Mouse (Mus musculus): ENCODE results near the gene Pcsk4. TPM values are rescaled to one million over a fixed set of nuclear protein-coding genes. Genes with fewer than 3 reads are reported as not detected.
A peak's percentile ranks its signal among the peaks of the same experiment; 100 is the strongest.

The Pcsk4 gene
- polyA plus RNA-seq, 1 experiment from 2014 or later, result 4.5 TPM

GRCm38 (mm10) chr10:80316359-80316781 lies 12.9 kb downstream of the Pcsk4 start:
- Histone ChIP-seq H3K4me2 (replicated peaks; ENCODE audit: low read depth, low read length) (no peak overlapping the region), H3K36me3 (ENCODE audit: control insufficient read depth, insufficient read depth, low read length) (no peaks in the 10 kb centered on the region), H3K9me3 (ENCODE audit: control insufficient read depth, low read depth, low read length) (no peaks in the 10 kb centered on the region), H3K9ac (replicated peaks; ENCODE audit: low read depth, low read length) (no peak overlapping the region), H3K4me1 (ENCODE audit: control insufficient read depth, insufficient read depth, low read length) (peaks cover 19% of the 10 kb centered on the region), H3K27me3 (ENCODE audit: control insufficient read depth, insufficient read depth, low read length) (peaks cover 49% of the 10 kb centered on the region), H3K4me3 (ENCODE audit: low read depth, low read length) (no peak overlapping the region), H3K27ac (ENCODE audit: low read length) (no peak overlapping the region)
- ATAC-seq (ENCODE audit: insufficient number of reproducible peaks, insufficient read depth, low FRiP score, low read depth), result no peak
- WGBS, result 36% methylated on average over 11 of the region's 11 CpGs

GRCm38 (mm10) chr10:80315315-80315714 lies 14.0 kb downstream of the Pcsk4 start:
- no peaks in the 10 kb centered on the region for H3K9me3 ChIP-seq (ENCODE audit: control insufficient read depth, low read depth, low read length)
- WGBS, result 45% methylated on average over 27 of the region's 27 CpGs
- no peaks in the 10 kb centered on the region for H3K36me3 ChIP-seq (ENCODE audit: control insufficient read depth, insufficient read depth, low read length)
- no peak overlapping the region for H3K9ac ChIP-seq (replicated peaks; ENCODE audit: low read depth, low read length)
- H3K27me3 ChIP-seq (ENCODE audit: control insufficient read depth, insufficient read depth, low read length), result peaks cover 57% of the 10 kb centered on the region
- H3K4me2 ChIP-seq (replicated peaks; ENCODE audit: low read depth, low read length), result no peak overlapping the region; the same call in 1 of the 2 replicates
- no peak for ATAC-seq (ENCODE audit: insufficient number of reproducible peaks, insufficient read depth, low FRiP score, low read depth)
- H3K27ac ChIP-seq (ENCODE audit: low read length), result no peak overlapping the region
- peaks cover 19% of the 10 kb centered on the region for H3K4me1 ChIP-seq (ENCODE audit: control insufficient read depth, insufficient read depth, low read length)
- H3K4me3 ChIP-seq (ENCODE audit: low read depth, low read length), result no peak overlapping the region

GRCm38 (mm10) chr10:80314494-80315001 lies 14.8 kb downstream of the Pcsk4 start:
- Histone ChIP-seq H3K9me3 (ENCODE audit: control insufficient read depth, low read depth, low read length) (no peaks in the 10 kb centered on the region), H3K27ac (ENCODE audit: low read length) (no peak overlapping the region), H3K36me3 (ENCODE audit: control insufficient read depth, insufficient read depth, low read length) (no peaks in the 10 kb centered on the region), H3K4me2 (replicated peaks; ENCODE audit: low read depth, low read length) (no peak overlapping the region), H3K9ac (replicated peaks; ENCODE audit: low read depth, low read length) (no peak overlapping the region), H3K4me3 (ENCODE audit: low read depth, low read length) (no peak overlapping the region), H3K4me1 (ENCODE audit: control insufficient read depth, insufficient read depth, low read length) (peaks cover 17% of the 10 kb centered on the region), H3K27me3 (ENCODE audit: control insufficient read depth, insufficient read depth, low read length) (peaks cover 57% of the 10 kb centered on the region)
- 52% methylated on average over 16 of the region's 16 CpGs for WGBS
- no peak for ATAC-seq (ENCODE audit: insufficient number of reproducible peaks, insufficient read depth, low FRiP score, low read depth)

- WGBS, result 41% methylated on average over 20 of the region's 20 CpGs
- H3K27ac ChIP-seq (ENCODE audit: low read length), result no peak overlapping the region
These were observed 15.6 kb downstream of the Pcsk4 start for GRCm38 (mm10) chr10:80313627-80314201.

GRCm38 (mm10) chr10:80312586-80313504 lies 16.5 kb downstream of the Pcsk4 start:
- Histone ChIP-seq H3K9ac (replicated peaks; ENCODE audit: low read depth, low read length) (no peak overlapping the region), H3K27ac (ENCODE audit: low read length) (no peak overlapping the region), H3K4me2 (replicated peaks; ENCODE audit: low read depth, low read length) (no peak overlapping the region), H3K4me1 (ENCODE audit: control insufficient read depth, insufficient read depth, low read length) (peaks cover 12% of the 10 kb centered on the region), H3K27me3 (ENCODE audit: control insufficient read depth, insufficient read depth, low read length) (peaks cover 57% of the 10 kb centered on the region), H3K4me3 (ENCODE audit: low read depth, low read length) (no peak overlapping the region), H3K9me3 (ENCODE audit: control insufficient read depth, low read depth, low read length) (no peaks in the 10 kb centered on the region), H3K36me3 (ENCODE audit: control insufficient read depth, insufficient read depth, low read length) (no peaks in the 10 kb centered on the region)
- no peak for ATAC-seq (ENCODE audit: insufficient number of reproducible peaks, insufficient read depth, low FRiP score, low read depth)
- WGBS, result 62% methylated on average over 54 of the region's 54 CpGs

More at GRCm38 (mm10) chr10:80313627-80314201, 15.6 kb downstream of the Pcsk4 start:
- H3K27me3 ChIP-seq (ENCODE audit: control insufficient read depth, insufficient read depth, low read length), result peaks cover 57% of the 10 kb centered on the region
- peaks cover 12% of the 10 kb centered on the region for H3K4me1 ChIP-seq (ENCODE audit: control insufficient read depth, insufficient read depth, low read length)
- no peak overlapping the region for H3K4me3 ChIP-seq (ENCODE audit: low read depth, low read length)
- H3K9ac ChIP-seq (replicated peaks; ENCODE audit: low read depth, low read length), result 0 out of 2 replicates have a peak overlapping the region, but pooled peaks have one; percentile 4
- H3K36me3 ChIP-seq (ENCODE audit: control insufficient read depth, insufficient read depth, low read length), result no peaks in the 10 kb centered on the region
- ATAC-seq (ENCODE audit: insufficient number of reproducible peaks, insufficient read depth, low FRiP score, low read depth), result no peak
- H3K4me2 ChIP-seq (replicated peaks; ENCODE audit: low read depth, low read length), result 0 out of 2 replicates have a peak overlapping the region, but pooled peaks have one; percentile 10
- H3K9me3 ChIP-seq (ENCODE audit: control insufficient read depth, low read depth, low read length), result no peaks in the 10 kb centered on the region

- Histone ChIP-seq H3K9ac (replicated peaks; ENCODE audit: low read depth, low read length) (no peak overlapping the region), H3K27ac (ENCODE audit: low read length) (no peak overlapping the region), H3K36me3 (ENCODE audit: control insufficient read depth, insufficient read depth, low read length) (no peaks in the 10 kb centered on the region), H3K9me3 (ENCODE audit: control insufficient read depth, low read depth, low read length) (no peaks in the 10 kb centered on the region), H3K4me1 (ENCODE audit: control insufficient read depth, insufficient read depth, low read length) (peaks cover 12% of the 10 kb centered on the region), H3K4me2 (replicated peaks; ENCODE audit: low read depth, low read length) (no peak overlapping the region), H3K27me3 (ENCODE audit: control insufficient read depth, insufficient read depth, low read length) (peaks cover 51% of the 10 kb centered on the region), H3K4me3 (ENCODE audit: low read depth, low read length) (no peak overlapping the region)
- WGBS, result 79% methylated on average over 16 of the region's 16 CpGs
- ATAC-seq (ENCODE audit: insufficient number of reproducible peaks, insufficient read depth, low FRiP score, low read depth), result no peak
These were observed 17.7 kb downstream of the Pcsk4 start for GRCm38 (mm10) chr10:80311560-80311959.

- H3K9ac ChIP-seq (replicated peaks; ENCODE audit: low read depth, low read length), result no peak overlapping the region
- no peak overlapping the region for H3K27ac ChIP-seq (ENCODE audit: low read length)
- peaks cover 8% of the 10 kb centered on the region; the same call in 1 of the 2 replicates for H3K4me1 ChIP-seq (ENCODE audit: control insufficient read depth, insufficient read depth, low read length)
- H3K4me2 ChIP-seq (replicated peaks; ENCODE audit: low read depth, low read length), result no peak overlapping the region
- peak; percentile 24; the same call in 1 of the 2 replicates for ATAC-seq (ENCODE audit: insufficient number of reproducible peaks, insufficient read depth, low FRiP score, low read depth)
- H3K27me3 ChIP-seq (ENCODE audit: control insufficient read depth, insufficient read depth, low read length), result peaks cover 27% of the 10 kb centered on the region
- no peaks in the 10 kb centered on the region for H3K36me3 ChIP-seq (ENCODE audit: control insufficient read depth, insufficient read depth, low read length)
- WGBS, result 9% methylated on average over 25 of the region's 25 CpGs
- H3K9me3 ChIP-seq (ENCODE audit: control insufficient read depth, low read depth, low read length), result no peaks in the 10 kb centered on the region
- no peak overlapping the region for H3K4me3 ChIP-seq (ENCODE audit: low read depth, low read length)
These were observed 24.4 kb downstream of the Pcsk4 start for GRCm38 (mm10) chr10:80304862-80305261.

- H3K9me3 ChIP-seq (ENCODE audit: control insufficient read depth, low read depth, low read length), result no peaks in the 10 kb centered on the region
- peaks cover 31% of the 10 kb centered on the region for H3K27me3 ChIP-seq (ENCODE audit: control insufficient read depth, insufficient read depth, low read length)
- H3K9ac ChIP-seq (replicated peaks; ENCODE audit: low read depth, low read length), result no peak overlapping the region
- 25% methylated on average over 12 of the region's 12 CpGs for WGBS
- no peak overlapping the region for H3K4me2 ChIP-seq (replicated peaks; ENCODE audit: low read depth, low read length)
- no peak overlapping the region for H3K4me3 ChIP-seq (ENCODE audit: low read depth, low read length)
- no peak for ATAC-seq (ENCODE audit: insufficient number of reproducible peaks, insufficient read depth, low FRiP score, low read depth)
- H3K36me3 ChIP-seq (ENCODE audit: control insufficient read depth, insufficient read depth, low read length), result no peaks in the 10 kb centered on the region
- H3K27ac ChIP-seq (ENCODE audit: low read length), result no peak overlapping the region
- peaks cover 8% of the 10 kb centered on the region; the same call in 1 of the 2 replicates for H3K4me1 ChIP-seq (ENCODE audit: control insufficient read depth, insufficient read depth, low read length)
These were observed 24.8 kb downstream of the Pcsk4 start for GRCm38 (mm10) chr10:80304458-80304857.
